Comparison of ENCODE assay signal across 23 mouse cellular contexts in genomic region chr4:10404438-10404837, GRCm38 (mm10).
DNase-seq lines count a peak whose midpoint lies in the region; ATAC-seq and TF ChIP-seq lines count a peak whose summit lies in the region.
"Had no signal": no experiment of that assay in that cellular context is flagged by ENCODE, and none has a peak within 500 bp of the region (broad histone marks: within the 10 kb centered on the region; RNA-seq: fewer than 3 reads in every experiment).

No protein-coding gene starts in this region.

- WGBS in heart, embryonic 10.5 days = 21% methylated on average over 5 of the region's 5 CpGs
- WGBS in heart, adult 2 months = 11% methylated on average over 5 of the region's 5 CpGs
- 37% methylated on average over 5 of the region's 5 CpGs for WGBS in liver, postnatal 0 days (ENCODE audit: insufficient replicate concordance)
- 9% methylated on average over 5 of the region's 5 CpGs for WGBS in liver, embryonic 12.5 days (ENCODE audit: insufficient replicate concordance)
- 16% methylated on average over 5 of the region's 5 CpGs for WGBS in heart, embryonic 15.5 days
- 51% methylated on average over 5 of the region's 5 CpGs for WGBS in kidney, embryonic 16.5 days

- no peaks in the 10 kb centered on the region for H3K9me3 ChIP-seq in heart, embryonic 10.5 days
- H3K9me3 ChIP-seq in liver, postnatal 0 days (ENCODE audit: low read length) = no peaks in the 10 kb centered on the region
- no peaks in the 10 kb centered on the region for H3K9me3 ChIP-seq in liver, embryonic 12.5 days (replicated peaks)
- no peaks in the 10 kb centered on the region for H3K9me3 ChIP-seq in heart, embryonic 15.5 days (replicated peaks)
- no peaks in the 10 kb centered on the region for H3K9me3 ChIP-seq in kidney, embryonic 16.5 days (ENCODE audit: low read length)
- H3K9me3 ChIP-seq: kidney, embryonic 15.5 days; limb, embryonic 13.5 days; lung, embryonic 15.5 days; midbrain, embryonic 12.5 days had no signal

- H3K4me1 ChIP-seq in heart, embryonic 10.5 days = peaks cover 10% of the 10 kb centered on the region; the same call in 1 of the 2 replicates
- H3K4me1 ChIP-seq in heart, adult 2 months (ENCODE audit: control insufficient read depth, insufficient read depth, low read length) = no peaks in the 10 kb centered on the region
- no peaks in the 10 kb centered on the region for H3K4me1 ChIP-seq in liver, postnatal 0 days (ENCODE audit: insufficient read depth)
- H3K4me1 ChIP-seq in liver, embryonic 12.5 days = no peaks in the 10 kb centered on the region
- H3K4me1 ChIP-seq in heart, embryonic 15.5 days (replicated peaks) = peaks cover 14% of the 10 kb centered on the region
- no peaks in the 10 kb centered on the region for H3K4me1 ChIP-seq in kidney, embryonic 16.5 days (ENCODE audit: insufficient read depth, low read length)
- H3K4me1 ChIP-seq: kidney, embryonic 15.5 days; limb, embryonic 13.5 days; lung, embryonic 15.5 days; midbrain, embryonic 12.5 days had no signal

- no peak for TF ChIP-seq CTCF in heart, adult 2 months (IDR thresholded peaks at IDR 0.05)
- TF ChIP-seq CTCF in liver, postnatal 0 days (IDR thresholded peaks at IDR 0.05; ENCODE audit: low read depth) = 0 out of 2 replicates have a peak, but pooled peaks have one; percentile 16

- ATAC-seq in liver, postnatal 0 days = no peak
- no peak for ATAC-seq in liver, embryonic 12.5 days
- ATAC-seq in heart, embryonic 15.5 days (replicated peaks; ENCODE audit: insufficient number of reproducible peaks, insufficient read depth, low FRiP score, low read depth) = no peak
- no peak for ATAC-seq in kidney, embryonic 16.5 days (ENCODE audit: low FRiP score, low TSS enrichment)
- ATAC-seq: CD4-positive, CD25-positive, alpha-beta regulatory T cell, adult 4 months; forebrain, embryonic 14.5 days; hindbrain, embryonic 16.5 days had no signal

- DNase-seq in heart, embryonic 10.5 days (ENCODE audit: low spot score) = no peak
- no peak for DNase-seq in heart, adult 2 months
- DNase-seq in liver, postnatal 0 days = no peak
- peak; percentile 9 for DNase-seq in yolk sac, embryonic 10.5 days (ENCODE audit: low spot score)
- DNase-seq: adrenal gland, postnatal 25 days; cerebellum, adult 11-12 months; cerebellum, adult 9-11 months; gastrocnemius, adult 2 months; gastrocnemius, postnatal 36 days; kidney, adult 18-20 months; kidney, postnatal 36 days; lung, postnatal 36 days had no signal

- no peaks in the 10 kb centered on the region for H3K27me3 ChIP-seq in heart, embryonic 10.5 days (ENCODE audit: insufficient read depth, poor library complexity, severe bottlenecking)
- H3K27me3 ChIP-seq in heart, adult 2 months (ENCODE audit: control insufficient read depth, insufficient read depth, low read length) = no peaks in the 10 kb centered on the region
- no peaks in the 10 kb centered on the region for H3K27me3 ChIP-seq in liver, postnatal 0 days (ENCODE audit: insufficient read depth, low read length)
- H3K27me3 ChIP-seq in liver, embryonic 12.5 days (replicated peaks) = no peaks in the 10 kb centered on the region
- no peaks in the 10 kb centered on the region for H3K27me3 ChIP-seq in heart, embryonic 15.5 days
- no peaks in the 10 kb centered on the region for H3K27me3 ChIP-seq in kidney, embryonic 16.5 days (ENCODE audit: insufficient read depth, low read length)
- H3K27me3 ChIP-seq: kidney, embryonic 15.5 days; limb, embryonic 13.5 days; lung, embryonic 15.5 days; midbrain, embryonic 12.5 days had no signal

- H3K27ac ChIP-seq in heart, embryonic 10.5 days = 0 out of 2 replicates have a peak overlapping the region, but pooled peaks have one; percentile 42
- H3K27ac ChIP-seq in heart, adult 2 months = no peak overlapping the region
- H3K27ac ChIP-seq in liver, postnatal 0 days (ENCODE audit: low read depth) = no peak overlapping the region
- H3K27ac ChIP-seq in liver, embryonic 12.5 days = no peak overlapping the region
- H3K27ac ChIP-seq in heart, embryonic 15.5 days = peak overlapping the region; percentile 53
- H3K27ac ChIP-seq in kidney, embryonic 16.5 days (ENCODE audit: low read length) = no peak overlapping the region
- H3K27ac ChIP-seq: gastrocnemius, adult 2 months; kidney, embryonic 15.5 days; limb, embryonic 13.5 days; liver, embryonic 14.5 days; lung, embryonic 15.5 days; midbrain, embryonic 12.5 days had no signal

- H3K36me3 ChIP-seq in heart, embryonic 10.5 days = no peaks in the 10 kb centered on the region
- no peaks in the 10 kb centered on the region for H3K36me3 ChIP-seq in heart, adult 2 months (ENCODE audit: control insufficient read depth, insufficient read depth, low read length)
- no peaks in the 10 kb centered on the region for H3K36me3 ChIP-seq in liver, postnatal 0 days (replicated peaks; ENCODE audit: insufficient read depth, low read length)
- H3K36me3 ChIP-seq in liver, embryonic 12.5 days = no peaks in the 10 kb centered on the region
- no peaks in the 10 kb centered on the region for H3K36me3 ChIP-seq in heart, embryonic 15.5 days
- no peaks in the 10 kb centered on the region for H3K36me3 ChIP-seq in kidney, embryonic 16.5 days (ENCODE audit: insufficient read depth, low read length)
- H3K36me3 ChIP-seq: kidney, embryonic 15.5 days; limb, embryonic 13.5 days; lung, embryonic 15.5 days; midbrain, embryonic 12.5 days had no signal

- no peak overlapping the region for H3K4me2 ChIP-seq in liver, postnatal 0 days (ENCODE audit: low read depth, low read length)
- no peak overlapping the region for H3K4me2 ChIP-seq in liver, embryonic 12.5 days
- no peak overlapping the region for H3K4me2 ChIP-seq in heart, embryonic 15.5 days
- H3K4me2 ChIP-seq in kidney, embryonic 16.5 days (replicated peaks; ENCODE audit: low read depth, low read length) = no peak overlapping the region
- H3K4me2 ChIP-seq: kidney, embryonic 15.5 days; limb, embryonic 13.5 days; lung, embryonic 15.5 days; midbrain, embryonic 12.5 days had no signal

- no peak for TF ChIP-seq EP300 in heart, adult 2 months (IDR thresholded peaks at IDR 0.05; ENCODE audit: insufficient read depth, low read depth, low read length)
- TF ChIP-seq EP300 in liver, postnatal 0 days (IDR thresholded peaks at IDR 0.05; ENCODE audit: low read depth) = no peak

- H3K9ac ChIP-seq in heart, adult 2 months (ENCODE audit: low read depth, low read length) = no peak overlapping the region
- no peak overlapping the region for H3K9ac ChIP-seq in liver, postnatal 0 days (replicated peaks)
- no peak overlapping the region for H3K9ac ChIP-seq in liver, embryonic 12.5 days
- H3K9ac ChIP-seq in heart, embryonic 15.5 days = no peak overlapping the region
- H3K9ac ChIP-seq in kidney, embryonic 16.5 days (replicated peaks; ENCODE audit: low read length) = no peak overlapping the region
- H3K9ac ChIP-seq: kidney, embryonic 15.5 days; limb, embryonic 13.5 days; liver, embryonic 14.5 days; lung, embryonic 15.5 days; midbrain, embryonic 12.5 days had no signal

- intact Hi-C loops in heart, adult 2 months (cut with DNase I) = no loop called here

- H3K4me3 ChIP-seq in heart, embryonic 10.5 days = no peak overlapping the region
- no peak overlapping the region for H3K4me3 ChIP-seq in heart, adult 2 months
- H3K4me3 ChIP-seq in liver, postnatal 0 days (ENCODE audit: low read depth, low read length) = no peak overlapping the region
- no peak overlapping the region for H3K4me3 ChIP-seq in liver, embryonic 12.5 days
- H3K4me3 ChIP-seq in heart, embryonic 15.5 days = no peak overlapping the region
- no peak overlapping the region for H3K4me3 ChIP-seq in kidney, embryonic 16.5 days (ENCODE audit: low read length)
- H3K4me3 ChIP-seq: gastrocnemius, adult 2 months; kidney, embryonic 15.5 days; limb, embryonic 13.5 days; lung, embryonic 15.5 days; midbrain, embryonic 12.5 days had no signal

- no peaks in the 10 kb centered on the region for H3K79me2 ChIP-seq in heart, adult 2 months (replicated peaks; ENCODE audit: control insufficient read depth, insufficient read depth, low read length)

- no peak for TF ChIP-seq POLR2A in heart, adult 2 months (IDR thresholded peaks at IDR 0.05; ENCODE audit: insufficient read depth, low read depth, low read length)

Comparison
In these comparisons a context has a peak if more than half of its experiments do, and no peak if none do; other contexts are left out.
1. H3K27ac ChIP-seq: peak in heart, embryonic 10.5 days (single experiment) and heart, embryonic 15.5 days (single experiment); none in heart, adult 2 months (single experiment), liver, postnatal 0 days (single experiment), liver, embryonic 12.5 days (single experiment) and kidney, embryonic 16.5 days (single experiment).